Mouse (Mus musculus) testis, postnatal 14 days (tissue): ENCODE results near the gene Idh1.

Experiments used
- DNase-seq: peaks from one replicate; pipeline ENCODE4 v3.0.0; 2021; ENCODE audit warnings: low spot score

The Idh1 gene

DNA sequence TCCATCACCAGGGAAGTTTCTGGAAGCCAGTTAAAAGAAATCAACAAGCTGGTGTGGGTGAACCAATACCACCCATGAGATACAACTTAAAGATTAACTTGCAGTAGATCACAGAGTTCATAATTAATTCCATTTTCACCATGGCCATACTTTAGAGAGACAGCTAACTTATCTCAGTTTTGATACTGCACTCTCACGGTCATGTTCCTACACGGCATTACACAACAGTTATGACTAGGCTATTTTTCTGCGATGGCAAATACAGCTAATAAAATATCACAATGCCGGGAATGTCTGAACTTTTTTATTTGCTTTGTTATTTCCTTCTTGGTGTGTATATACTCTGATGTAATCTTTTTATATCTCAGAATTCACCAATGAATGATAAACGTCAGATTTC lies 9.4 kb downstream of the Idh1 start:
- DNase-seq = no peak

- DNase-seq = no peak
These were observed 10.1 kb downstream of the Idh1 start for GRCm38 (mm10) chr1:65176171-65176570.

DNA sequence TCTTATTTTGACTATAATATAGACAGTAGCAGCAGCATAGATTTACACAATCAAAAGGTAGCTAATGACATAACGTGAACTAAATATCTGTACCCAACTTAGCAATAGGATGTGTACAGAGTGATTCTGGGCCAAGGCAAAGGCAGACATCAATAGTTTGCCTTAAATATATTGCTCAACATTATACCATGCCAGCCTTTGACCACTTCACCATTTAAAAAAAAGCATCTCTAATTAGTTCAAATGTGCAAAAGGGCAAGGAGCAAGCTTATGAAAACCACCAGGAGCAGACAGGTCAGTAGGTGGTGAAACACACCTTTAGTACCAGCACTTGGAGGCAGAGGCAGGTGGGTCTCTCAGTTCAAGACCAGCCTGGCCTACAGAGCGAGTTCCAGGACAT lies 12.6 kb downstream of the Idh1 start:
- no peak for DNase-seq

GRCm38 (mm10) chr1:65171579-65171978 lies 14.7 kb downstream of the Idh1 start:
- no peak for DNase-seq

DNA sequence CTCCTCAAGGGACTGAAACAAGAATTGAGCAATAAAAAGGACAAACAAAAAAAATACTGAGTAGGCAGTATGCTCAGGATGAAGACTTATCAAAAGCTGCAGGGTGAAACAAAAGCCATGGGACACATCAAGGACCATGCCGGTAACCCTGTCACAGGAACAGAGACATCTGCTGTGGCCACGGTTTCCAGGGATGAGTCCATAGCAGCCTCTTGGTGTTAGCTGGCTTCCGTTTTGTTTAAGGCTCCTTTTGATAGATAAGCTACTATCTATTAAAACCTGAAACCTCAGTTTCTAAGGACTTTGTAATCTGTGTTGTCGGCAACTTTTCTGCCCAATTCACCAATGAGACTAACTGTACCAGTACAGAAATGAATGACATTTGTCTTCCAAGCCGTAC lies 16.4 kb downstream of the Idh1 start:
- DNase-seq = no peak

- no peak for DNase-seq
These were observed 16.8 kb downstream of the Idh1 start for GRCm38 (mm10) chr1:65169536-65169935.

DNA sequence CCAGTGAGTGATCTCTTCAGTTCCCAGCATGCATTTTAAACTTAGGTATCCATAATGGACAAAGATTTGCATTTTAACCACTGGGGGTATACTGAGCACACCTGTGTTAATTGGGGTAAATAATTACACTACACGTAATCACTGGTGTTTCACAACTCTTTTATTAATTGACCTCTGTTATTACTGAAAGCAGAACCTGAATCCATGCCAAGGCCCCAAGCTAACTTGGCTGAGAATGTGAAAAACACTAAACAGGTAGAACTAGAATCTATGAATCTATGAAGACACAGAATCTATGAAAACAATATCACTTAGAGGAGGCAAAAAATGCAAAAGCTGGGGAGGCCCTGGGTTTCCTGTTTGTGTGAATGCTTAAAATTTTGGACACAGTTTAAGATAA lies 18.8 kb downstream of the Idh1 start:
- DNase-seq = no peak

- no peak for DNase-seq
These were observed 24.1 kb downstream of the Idh1 start for GRCm38 (mm10) chr1:65162210-65162609.

DNA sequence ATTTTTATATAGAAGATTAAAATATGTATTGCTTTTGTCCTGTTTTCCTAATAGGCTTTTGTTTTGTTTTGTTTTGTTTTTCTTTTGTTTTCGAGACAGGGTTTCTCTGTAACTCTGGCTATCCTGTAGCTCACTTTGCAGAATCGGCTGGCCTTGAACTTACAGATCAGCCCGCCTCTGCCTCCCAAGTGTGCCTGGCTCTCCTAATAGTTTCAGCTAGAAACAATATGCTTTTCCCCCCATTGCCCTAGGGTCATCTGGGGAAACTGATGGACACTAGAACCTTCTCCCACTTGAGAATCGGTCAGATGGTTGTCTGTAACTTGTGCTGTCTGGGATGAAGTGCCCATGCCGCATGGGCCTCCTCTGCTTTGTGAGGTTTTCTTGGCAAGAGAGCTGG lies 30.2 kb downstream of the Idh1 start:
- no peak for DNase-seq

DNA sequence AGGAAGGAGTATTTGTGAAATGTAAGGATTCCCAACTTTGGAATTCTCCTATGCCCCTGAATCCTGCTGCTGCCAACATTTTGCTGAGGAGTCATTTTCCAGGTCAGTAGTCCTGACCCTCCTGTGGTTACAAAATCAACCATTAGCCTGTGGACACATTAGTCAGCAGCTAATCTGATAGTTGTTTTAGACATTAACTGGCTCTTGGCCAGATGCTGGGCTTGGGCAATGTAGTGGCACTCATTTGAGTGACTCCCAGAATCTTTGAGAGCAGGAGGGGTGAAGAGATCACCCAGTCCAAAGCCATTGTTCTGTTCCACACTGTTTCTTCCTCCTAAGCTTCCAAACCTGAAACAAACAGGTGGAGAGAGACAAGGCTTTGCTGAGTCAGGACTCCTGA lies 31.5 kb downstream of the Idh1 start:
- no peak for DNase-seq

DNA sequence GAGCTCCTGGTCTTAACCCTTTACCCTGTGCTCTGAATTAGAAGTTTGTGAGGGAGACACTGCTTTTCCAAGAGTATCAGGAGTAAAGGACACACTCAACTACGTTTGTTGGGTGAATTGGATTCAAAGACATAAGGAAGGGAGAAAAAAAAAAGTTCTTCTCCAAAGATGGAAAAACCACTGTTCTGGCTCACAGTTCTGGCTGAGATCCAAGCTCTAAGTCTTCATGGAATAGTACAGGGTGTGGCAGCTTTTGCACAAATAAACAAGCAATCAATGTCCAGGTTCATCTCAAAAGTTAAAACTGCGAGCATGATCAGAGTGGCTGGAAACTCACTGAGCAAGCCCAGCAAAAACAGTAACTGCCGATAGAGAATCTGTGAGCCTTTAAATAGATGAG lies 38.3 kb downstream of the Idh1 start:
- no peak for DNase-seq

DNA sequence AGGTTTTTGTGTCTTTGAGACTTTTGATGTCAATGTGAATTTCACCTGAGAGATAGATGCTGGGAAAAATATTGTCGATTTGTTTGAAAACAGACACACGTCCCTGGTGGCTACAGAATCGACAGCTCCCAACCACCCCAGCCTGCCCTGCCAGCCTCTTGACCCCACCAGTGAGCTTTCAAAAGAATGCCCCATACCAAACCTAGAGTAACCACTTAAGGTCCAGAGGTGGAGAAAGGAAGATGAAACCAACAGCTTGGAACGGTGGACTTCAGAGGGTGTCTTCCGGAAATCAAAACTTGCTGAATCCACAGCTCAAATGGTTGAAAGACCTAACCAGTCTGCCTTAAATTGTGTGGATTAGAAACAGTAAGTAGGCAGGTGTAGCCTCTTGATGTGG lies 39.0 kb downstream of the Idh1 start:
- no peak for DNase-seq

DNA sequence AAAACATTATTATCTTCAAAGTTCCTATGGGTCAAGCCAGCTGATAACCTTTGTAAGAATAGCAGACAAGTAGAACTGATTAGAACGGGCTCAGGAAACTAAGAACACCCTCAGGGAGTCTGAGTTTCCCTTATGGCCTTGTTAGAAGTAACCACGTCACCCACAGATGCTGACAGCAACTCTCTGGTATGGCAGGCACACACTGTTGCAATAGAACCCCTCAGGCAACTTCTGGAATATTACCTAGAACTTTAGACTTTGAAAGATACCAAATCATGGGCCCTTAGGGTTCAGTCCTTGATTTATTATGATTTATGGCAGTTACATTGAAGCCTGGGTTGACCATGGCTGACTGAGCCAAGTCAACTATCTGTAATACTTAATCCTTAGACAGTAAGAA lies 39.7 kb downstream of the Idh1 start:
- DNase-seq = no peak

DNA sequence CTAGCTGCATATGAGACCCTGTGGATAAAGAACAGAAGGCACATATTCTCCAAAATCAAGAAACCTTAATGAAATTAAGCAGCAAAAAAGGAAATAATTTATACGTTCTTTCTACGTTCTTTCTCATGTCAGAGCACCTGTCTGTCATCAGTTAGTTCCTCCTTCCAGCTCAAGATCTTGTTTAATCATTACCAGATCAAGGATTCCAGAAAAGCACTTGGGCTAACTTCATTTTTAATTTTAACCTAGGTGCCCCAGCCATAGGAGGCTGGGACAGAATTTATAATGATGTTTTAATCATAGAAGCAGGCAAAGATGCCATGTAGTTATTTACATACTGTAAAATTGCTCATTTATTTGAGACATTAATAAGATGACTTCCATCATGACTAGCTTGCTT lies 41.5 kb downstream of the Idh1 start:
- no peak for DNase-seq

DNA sequence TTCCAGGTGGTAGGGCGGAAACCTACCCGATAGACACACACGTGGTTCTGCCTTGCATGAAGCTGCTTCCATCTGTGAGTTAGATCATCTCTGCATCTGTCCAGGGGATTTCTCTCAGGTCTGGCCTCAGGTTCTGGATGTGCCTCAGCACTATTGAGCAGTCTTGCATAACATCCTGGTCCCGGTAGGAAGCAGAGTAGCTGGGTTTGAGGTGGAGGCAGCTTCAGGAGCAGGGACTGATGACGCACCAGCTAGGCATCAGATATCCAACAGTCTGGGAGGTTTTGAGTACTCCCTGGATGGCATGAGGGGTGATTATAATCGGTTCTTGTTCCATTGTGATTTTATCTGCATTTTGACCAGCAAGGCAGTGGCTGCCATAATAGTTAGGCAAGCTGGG lies 48.7 kb downstream of the Idh1 start:
- DNase-seq = no peak

DNA sequence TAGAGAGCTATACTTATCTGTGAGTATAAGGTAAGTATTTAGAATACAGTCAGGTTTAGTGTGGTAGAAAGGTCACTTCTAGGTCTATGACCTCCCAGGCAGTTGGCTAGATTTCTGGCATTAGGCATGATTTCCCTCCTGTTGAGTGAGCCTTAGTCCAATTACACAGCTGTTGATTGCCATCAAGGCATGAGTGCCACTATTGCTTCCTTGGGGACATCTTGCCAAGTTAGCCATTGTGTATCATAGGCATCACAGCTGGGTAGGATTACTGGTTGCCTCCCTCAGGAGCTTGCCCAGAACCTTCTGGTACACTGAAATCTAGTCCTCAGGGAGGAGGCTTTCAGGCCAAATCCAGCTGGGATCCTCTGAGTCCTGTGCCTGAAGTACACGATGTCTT lies 53.5 kb downstream of the Idh1 start:
- DNase-seq = no peak

GRCm38 (mm10) chr1:65131671-65132070 lies 54.6 kb downstream of the Idh1 start:
- no peak for DNase-seq

DNA sequence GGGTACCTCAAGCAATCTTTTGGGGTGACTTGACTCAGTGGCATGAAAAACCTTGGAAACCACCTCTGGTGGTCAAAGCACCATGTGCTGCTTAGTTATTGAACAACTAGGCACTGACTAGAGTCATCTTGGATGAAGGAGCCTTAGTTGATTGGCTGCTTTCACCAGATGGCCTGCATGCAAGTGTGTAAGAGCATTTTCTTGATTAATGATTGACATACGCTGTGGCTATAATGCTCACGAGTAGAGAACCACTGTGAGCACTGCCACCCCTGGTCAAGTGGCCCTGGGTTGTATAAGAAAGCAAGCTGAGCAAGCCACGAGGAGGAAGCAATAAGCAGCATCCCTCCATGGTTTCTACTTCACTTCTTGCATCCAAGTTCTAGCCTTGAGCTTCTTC lies 56.1 kb downstream of the Idh1 start:
- DNase-seq = no peak

GRCm38 (mm10) chr1:65129634-65130180 lies 56.6 kb downstream of the Idh1 start:
- DNase-seq = no peak

GRCm38 (mm10) chr1:65122574-65123372 lies 63.5 kb downstream of the Idh1 start, which contains the start of gene D630023F18Rik:
Gene D630023F18Rik, minus strand, starts transcription at chr1:65123214.
- no peak for DNase-seq

- no peak for DNase-seq
These were observed 66.9 kb downstream of the Idh1 start, which contains the start of gene Gm28845 for GRCm38 (mm10) chr1:65119438-65119837. Gene Gm28845, minus strand, starts transcription at chr1:65119558.

DNA sequence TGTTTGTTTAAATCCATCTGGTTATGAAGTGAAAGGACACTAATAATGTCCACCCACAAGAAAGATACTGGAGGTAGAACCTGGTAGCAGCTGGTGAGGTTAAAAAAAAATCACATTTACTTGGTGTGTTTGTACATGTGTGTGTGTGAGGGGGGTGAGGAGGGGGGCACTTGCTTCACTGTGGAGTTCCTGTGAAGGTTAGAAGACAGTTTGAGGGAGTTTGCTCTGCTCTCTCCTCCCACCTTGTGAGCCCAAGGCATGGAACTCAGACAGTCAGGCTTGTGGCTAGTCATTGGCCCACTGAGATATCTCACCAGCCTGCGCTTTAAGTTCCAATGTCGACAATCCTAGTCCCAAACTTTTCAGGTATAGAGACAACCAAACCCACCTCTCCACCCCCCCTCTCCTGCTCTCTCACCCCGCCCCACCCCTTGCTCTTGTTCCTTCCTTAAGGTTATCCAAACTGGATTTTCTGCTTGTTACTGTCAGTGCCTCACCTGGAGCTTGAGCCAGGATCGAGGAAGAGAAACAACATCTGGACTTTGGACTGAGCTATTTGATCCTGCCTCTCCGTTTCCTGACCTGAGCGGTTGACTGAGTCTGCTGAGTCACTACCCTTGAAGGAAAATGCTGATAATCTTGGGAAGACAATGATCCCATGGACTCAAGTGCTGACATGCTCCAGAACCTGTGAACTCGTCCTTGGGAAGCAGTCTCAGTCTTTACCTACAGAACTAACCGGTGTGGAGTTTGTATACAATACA lies 68.0 kb downstream of the Idh1 start:
- DNase-seq = no peak

DNA sequence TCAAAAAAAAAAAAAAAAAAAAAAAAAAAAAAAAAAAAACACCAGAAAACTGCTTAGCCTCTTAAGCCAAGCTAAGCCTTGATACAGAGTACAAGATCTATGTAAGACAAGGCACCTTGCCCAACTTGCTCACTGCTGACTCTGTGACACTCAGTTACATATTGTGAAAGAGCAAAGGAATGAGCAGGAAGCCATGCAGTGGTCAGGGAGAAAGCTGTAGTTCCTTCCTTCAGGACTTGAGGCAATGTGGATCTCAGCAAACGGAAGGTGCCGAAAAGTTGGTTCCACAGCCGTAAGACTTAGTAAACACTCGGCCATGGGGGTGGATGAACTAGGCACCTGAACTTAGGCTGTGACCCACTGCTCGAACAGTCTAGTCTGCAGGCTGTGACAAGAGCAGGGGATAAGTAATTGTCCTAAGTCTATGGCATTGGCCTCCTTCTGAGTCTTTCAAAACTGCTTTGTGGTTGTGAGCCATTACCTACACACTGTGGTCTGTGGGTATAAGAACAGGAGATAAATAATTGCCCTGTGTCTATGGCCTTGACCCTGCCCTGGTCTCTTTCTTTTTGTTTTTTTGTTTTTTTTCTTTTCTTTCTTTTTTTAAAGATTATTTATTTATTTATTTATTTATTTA lies 72.6 kb downstream of the Idh1 start:
- no peak for DNase-seq
